Comparison of ENCODE assay signal across 9 mouse cellular contexts in the genomic region with DNA sequence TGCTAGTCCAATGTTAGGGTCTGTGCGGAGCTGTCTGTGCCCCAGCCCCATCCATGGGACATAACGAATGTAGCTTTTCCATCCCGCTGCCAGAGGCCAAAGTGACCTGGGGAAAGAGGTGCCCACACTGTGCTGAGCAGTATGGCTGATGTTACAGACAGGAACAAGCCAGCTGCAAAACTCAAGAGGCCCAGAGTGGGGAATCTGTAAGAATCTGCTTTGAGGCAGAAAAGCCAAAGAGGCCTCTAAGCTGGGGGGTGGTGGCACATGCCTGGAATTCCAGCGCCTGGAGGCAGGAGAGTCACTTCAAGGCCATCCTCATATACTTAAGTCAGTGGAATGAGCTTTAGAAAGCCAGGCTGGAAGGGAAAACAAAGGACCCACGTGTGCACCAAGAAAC. TPM values are rescaled to one million over a fixed set of nuclear protein-coding genes. Genes with fewer than 3 reads are reported as not detected.
DNase-seq lines count a peak whose midpoint lies in the region; ATAC-seq lines count a peak whose summit lies in the region.
"Had no signal": no experiment of that assay in that cellular context is flagged by ENCODE, and none has a peak within 500 bp of the region (broad histone marks: within the 10 kb centered on the region; RNA-seq: fewer than 3 reads in every experiment).

No protein-coding gene starts in this region.

- H3K9ac ChIP-seq in heart, embryonic 15.5 days: no peak overlapping the region
- H3K9ac ChIP-seq in forebrain, embryonic 16.5 days (replicated peaks; ENCODE audit: low read depth, low read length): no peak overlapping the region
- no peak overlapping the region for H3K9ac ChIP-seq in midbrain, embryonic 11.5 days (ENCODE audit: low read length)

- H3K9me3 ChIP-seq in heart, embryonic 15.5 days (replicated peaks): no peaks in the 10 kb centered on the region
- H3K9me3 ChIP-seq in forebrain, embryonic 16.5 days (ENCODE audit: control insufficient read depth, low read length): no peaks in the 10 kb centered on the region
- no peaks in the 10 kb centered on the region for H3K9me3 ChIP-seq in midbrain, embryonic 11.5 days (ENCODE audit: control insufficient read depth, low read length)

- H3K27me3 ChIP-seq in heart, embryonic 15.5 days: no peaks in the 10 kb centered on the region
- no peaks in the 10 kb centered on the region for H3K27me3 ChIP-seq in forebrain, embryonic 16.5 days (replicated peaks; ENCODE audit: control insufficient read depth, insufficient read depth, low read length)
- H3K27me3 ChIP-seq in midbrain, embryonic 11.5 days (ENCODE audit: control insufficient read depth, insufficient read depth, low read length): no peaks in the 10 kb centered on the region

- peak; percentile 29; the same call in 1 of the 2 replicates for ATAC-seq in heart, embryonic 15.5 days (replicated peaks; ENCODE audit: insufficient number of reproducible peaks, insufficient read depth, low FRiP score, low read depth)
- 0 out of 2 replicates have a peak, but pooled peaks have one; percentile 10 for ATAC-seq in forebrain, embryonic 16.5 days
- peak; percentile 46 for ATAC-seq in midbrain, embryonic 11.5 days (ENCODE audit: low FRiP score)
- no peak for ATAC-seq in activated CD4-positive, CD25-positive, alpha-beta regulatory T cell, adult 4 months

- WGBS in heart, embryonic 15.5 days: 29% methylated on average over 5 of the region's 5 CpGs
- 35% methylated on average over 5 of the region's 5 CpGs for WGBS in forebrain, embryonic 16.5 days
- WGBS in midbrain, embryonic 11.5 days: 46% methylated on average over 5 of the region's 5 CpGs

- peak overlapping the region; percentile 70 for H3K27ac ChIP-seq in heart, embryonic 15.5 days
- no peak overlapping the region; the same call in 1 of the 2 replicates for H3K27ac ChIP-seq in forebrain, embryonic 16.5 days (ENCODE audit: low read length)
- no peak overlapping the region; the same call in 1 of the 2 replicates for H3K27ac ChIP-seq in midbrain, embryonic 11.5 days (ENCODE audit: low read depth, low read length)

- H3K4me2 ChIP-seq in heart, embryonic 15.5 days: no peak overlapping the region; the same call in 1 of the 2 replicates
- H3K4me2 ChIP-seq in forebrain, embryonic 16.5 days (ENCODE audit: low read length): no peak overlapping the region
- H3K4me2 ChIP-seq in midbrain, embryonic 11.5 days: no peak overlapping the region

- no peak for DNase-seq in heart, postnatal 25 days (ENCODE audit: low spot score)
- DNase-seq in Muller cell, postnatal 12 days (ENCODE audit: inconsistent ontology term): peak; percentile 62
- DNase-seq in midbrain, embryonic 11.5 days (ENCODE audit: low spot score, missing footprints): peak; percentile 89
- DNase-seq in c-Kit-positive CD71-positive TER-119-positive erythroid progenitor cells, embryonic 14.5 days (ENCODE audit: low spot score): no peak
- DNase-seq in cerebellum, adult 9-10 months: no peak
- DNase-seq: cerebellum, adult 9-11 months had no signal

- no peak overlapping the region for H3K4me3 ChIP-seq in heart, embryonic 15.5 days
- H3K4me3 ChIP-seq in forebrain, embryonic 16.5 days (replicated peaks; ENCODE audit: low read length): no peak overlapping the region
- no peak overlapping the region for H3K4me3 ChIP-seq in midbrain, embryonic 11.5 days (ENCODE audit: low read depth, low read length)

- intact Hi-C loops in heart, postnatal 25 days (cut with DNase I): no loop called here

- H3K36me3 ChIP-seq in heart, embryonic 15.5 days: peaks cover 33% of the 10 kb centered on the region
- no peaks in the 10 kb centered on the region for H3K36me3 ChIP-seq in forebrain, embryonic 16.5 days (ENCODE audit: control insufficient read depth, insufficient read depth)
- H3K36me3 ChIP-seq in midbrain, embryonic 11.5 days (ENCODE audit: control insufficient read depth, insufficient read depth, low read length): peaks cover 10% of the 10 kb centered on the region; the same call in 1 of the 2 replicates

- H3K4me1 ChIP-seq in heart, embryonic 15.5 days (replicated peaks): peaks cover 17% of the 10 kb centered on the region
- 0 out of 2 replicates have a peak, but pooled peaks cover 5% of the 10 kb centered on the region for H3K4me1 ChIP-seq in forebrain, embryonic 16.5 days (replicated peaks; ENCODE audit: control insufficient read depth, insufficient read depth, low read length)
- H3K4me1 ChIP-seq in midbrain, embryonic 11.5 days (ENCODE audit: control insufficient read depth, insufficient read depth, low read length): 0 out of 2 replicates have a peak, but pooled peaks cover 7% of the 10 kb centered on the region

RNA-seq across cellular contexts. Expression of a gene that starts 18.2 kb away (rescaled TPM):
- polyA plus RNA-seq in heart, embryonic 15.5 days (2015; fragmentation: Nextera tagmentation; extraction: Ambion mirVana): 78.0 and 81.7 TPM in 2 replicates
- total RNA-seq in heart, postnatal 25 days (2021): 10 to 100 TPM; 16.8 to 21.0 TPM
- 107 and 121 TPM in 2 replicates for polyA plus RNA-seq in forebrain, embryonic 16.5 days (2015; fragmentation: Nextera tagmentation; extraction: Ambion mirVana)
- polyA plus RNA-seq in midbrain, embryonic 11.5 days (2014; fragmentation: Nextera tagmentation; extraction: Ambion mirVana): 107 and 111 TPM in 2 replicates
- polyA plus RNA-seq in activated CD4-positive, CD25-positive, alpha-beta regulatory T cell, adult 4 months (2017; shearing (Covaris generic)): 10 to 100 TPM; 67.9 to 73.6 TPM

RNA-seq across cellular contexts. Expression of a gene that starts 50.9 kb away (rescaled TPM):
- 30.2 and 31.0 TPM in 2 replicates for polyA plus RNA-seq in heart, embryonic 15.5 days (2015; fragmentation: Nextera tagmentation; extraction: Ambion mirVana)
- total RNA-seq in heart, postnatal 25 days (2021): 100 to 1,000 TPM; 268 to 296 TPM
- polyA plus RNA-seq in forebrain, embryonic 16.5 days (2015; fragmentation: Nextera tagmentation; extraction: Ambion mirVana): 4.8 and 5.2 TPM in 2 replicates
- polyA plus RNA-seq in midbrain, embryonic 11.5 days (2014; fragmentation: Nextera tagmentation; extraction: Ambion mirVana): 16.3 and 16.8 TPM in 2 replicates
- 1 to 10 TPM; 5.0 to 6.4 TPM for polyA plus RNA-seq in activated CD4-positive, CD25-positive, alpha-beta regulatory T cell, adult 4 months (2017; shearing (Covaris generic))

Comparison
In these comparisons a context has a peak if more than half of its experiments do, and no peak if none do; other contexts are left out.
1. DNase-seq: peak in Muller cell, postnatal 12 days (single experiment) and midbrain, embryonic 11.5 days (single experiment); none in heart, postnatal 25 days (single experiment), c-Kit-positive CD71-positive TER-119-positive erythroid progenitor cells, embryonic 14.5 days (single experiment) and cerebellum, adult 9-10 months (single experiment).